Mouse (Mus musculus): Measurements from ENCODE around the gene Nfkbia.

Nfkbia gene

DNA sequence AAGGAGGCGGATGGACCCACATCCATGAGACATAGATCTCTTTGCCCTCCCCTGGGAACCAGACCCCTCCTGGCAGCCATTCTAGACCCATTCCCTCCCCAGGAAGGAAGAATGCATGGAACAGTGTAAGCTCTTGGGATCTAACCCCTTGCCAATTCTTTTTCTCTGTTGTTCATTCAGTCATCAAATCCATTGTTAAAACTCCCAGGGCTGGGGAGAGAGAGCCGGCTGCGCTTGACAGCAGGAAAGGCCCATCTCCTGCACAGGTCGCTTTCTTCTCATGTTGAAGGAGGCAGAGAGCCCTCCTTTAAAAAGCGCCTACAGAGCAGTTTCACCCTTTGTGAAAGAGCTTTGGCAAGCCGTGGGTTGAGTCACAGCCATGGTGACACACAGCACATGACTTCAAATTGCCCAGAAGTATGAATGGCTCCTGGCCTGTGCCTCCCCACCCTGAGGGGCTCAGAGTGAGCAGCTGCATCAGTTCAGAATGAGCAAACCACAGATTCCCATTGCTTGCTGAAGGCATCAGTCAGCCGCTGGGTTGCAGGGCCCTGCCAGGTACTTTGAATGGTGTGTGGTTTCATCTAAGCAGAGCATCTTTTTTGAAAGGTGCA is 26.3 kb downstream of the Nfkbia start:
- peak in 1 of 2 experiments; percentile 47 for DNase-seq (ENCODE audit: low spot score in 2 of 2)

GRCm38 (mm10) chr12:55465401-55465983 is 27.0 kb downstream of the Nfkbia start:
- DNase-seq (ENCODE audit: low spot score in 2 of 2), result peak in 1 of 2 experiments; percentile 39

DNA sequence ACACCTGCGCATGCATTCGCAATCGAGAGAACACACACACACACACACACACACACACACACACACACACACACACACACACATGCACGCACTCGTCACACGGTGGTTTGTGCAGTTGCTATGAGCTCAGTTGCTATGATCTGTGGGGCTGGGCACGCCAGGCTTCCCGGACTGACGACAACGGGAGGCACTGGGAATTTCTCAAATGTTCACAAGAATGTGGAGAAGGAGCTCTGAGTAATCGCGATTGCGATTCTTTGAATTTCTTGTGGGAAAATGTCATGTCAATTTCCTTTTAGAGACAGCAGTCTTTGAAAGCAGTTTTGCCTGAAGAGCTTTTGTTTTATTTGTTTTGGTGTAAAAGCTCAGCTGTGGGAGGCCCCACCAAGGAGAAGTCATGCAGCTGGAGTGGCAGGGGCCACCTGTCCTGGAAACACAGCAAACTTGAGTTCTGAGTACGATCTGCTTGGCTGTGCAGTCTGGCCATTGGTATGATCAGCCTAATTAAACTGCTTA is 27.5 kb downstream of the Nfkbia start:
- DNase-seq (ENCODE audit: low spot score in 2 of 2), result peak; percentile 37 to 49

DNA sequence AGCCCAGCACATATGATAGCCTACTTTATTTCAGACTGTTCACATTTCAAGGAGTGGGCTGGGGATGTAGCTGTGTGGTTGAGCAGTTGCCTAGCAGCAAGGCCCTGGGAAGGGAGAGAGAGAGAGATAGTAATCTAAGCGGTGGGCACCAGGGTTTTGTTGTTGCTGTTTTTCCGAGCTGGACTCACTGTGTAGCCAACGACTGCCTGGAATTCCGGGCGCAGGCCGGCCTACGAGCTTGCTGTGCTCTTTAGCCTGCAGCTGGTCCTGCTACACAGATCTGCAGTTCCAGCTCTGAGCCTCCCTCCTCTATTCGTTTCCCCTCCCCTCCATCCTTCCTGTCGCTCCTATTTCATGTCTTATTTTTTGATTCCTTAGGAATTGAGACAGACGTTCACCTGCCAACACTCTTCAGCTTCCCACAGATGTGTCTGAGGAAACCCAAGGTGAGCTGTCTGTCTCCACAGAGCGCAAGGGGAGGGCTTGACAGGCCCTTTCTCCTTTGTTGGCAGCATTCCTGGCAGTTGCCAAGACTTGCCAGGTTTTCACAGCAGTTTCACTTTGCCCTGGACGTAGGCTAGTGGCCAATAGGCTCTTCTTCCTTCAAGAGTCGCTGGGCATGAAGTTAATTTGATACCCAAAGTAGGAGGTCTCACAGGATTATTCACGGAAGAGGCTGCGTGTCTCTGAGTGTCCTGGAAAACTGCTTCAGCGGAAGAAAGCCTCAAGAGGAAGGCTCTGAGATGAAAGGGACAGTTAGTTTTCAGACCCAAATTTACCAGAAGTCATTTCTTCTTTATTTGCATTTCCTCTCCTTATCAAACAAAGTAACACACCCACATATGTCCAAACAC is 28.2 kb downstream of the Nfkbia start:
- DNase-seq (ENCODE audit: low spot score in 2 of 2), result peak; percentile 55 to 67

- no peak for DNase-seq (ENCODE audit: low spot score in 2 of 2)
Observed at GRCm38 (mm10) chr12:55463087-55463486, 29.4 kb downstream of the Nfkbia start.

DNA sequence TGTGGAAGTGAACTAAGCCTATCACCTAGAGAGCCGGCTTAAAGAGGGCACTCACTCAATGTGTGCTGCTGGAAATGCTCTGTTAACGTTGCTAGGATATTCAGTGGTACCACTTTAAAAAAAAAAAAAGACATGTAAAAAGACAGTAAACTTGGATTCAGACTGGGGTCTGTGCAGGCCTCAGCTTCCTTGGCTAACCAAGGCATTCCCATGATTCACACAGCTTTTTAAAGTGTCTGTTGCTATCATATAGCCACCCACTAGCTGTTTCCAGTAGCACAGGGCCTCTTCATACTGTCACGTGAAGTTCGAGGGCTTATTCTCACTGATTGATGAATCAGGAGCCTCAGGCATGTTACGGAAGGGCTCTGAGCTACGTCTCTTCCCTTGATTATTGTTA is 30.0 kb downstream of the Nfkbia start:
- no peak for DNase-seq (ENCODE audit: low spot score in 2 of 2)

DNA sequence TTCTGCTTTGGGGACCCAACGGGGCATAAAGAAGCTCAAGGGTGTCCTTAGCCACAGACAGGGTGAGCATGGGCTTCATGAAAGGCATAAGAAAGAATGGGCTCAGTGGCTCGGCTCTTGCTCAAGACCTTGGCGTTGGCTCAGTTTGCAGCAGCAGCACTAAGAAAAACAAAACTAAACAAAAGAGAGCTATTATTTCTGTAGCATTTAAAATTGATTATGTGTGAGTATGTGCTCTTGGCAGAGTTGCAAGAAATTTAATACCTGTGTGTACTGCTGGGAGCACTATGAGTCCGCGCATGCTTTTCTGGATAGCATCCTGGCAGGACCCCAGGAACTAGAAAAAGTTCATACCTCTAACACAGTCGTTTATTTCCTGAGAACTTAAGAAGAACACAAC is 30.7 kb downstream of the Nfkbia start:
- DNase-seq (ENCODE audit: low spot score in 2 of 2), result no peak

- no peak for DNase-seq (ENCODE audit: low spot score in 2 of 2)
Observed at GRCm38 (mm10) chr12:55460900-55461299, 31.5 kb downstream of the Nfkbia start.

- DNase-seq (ENCODE audit: low spot score in 2 of 2), result peak in 1 of 2 experiments; percentile 35
Observed at GRCm38 (mm10) chr12:55459739-55460138, 32.7 kb downstream of the Nfkbia start.

DNA sequence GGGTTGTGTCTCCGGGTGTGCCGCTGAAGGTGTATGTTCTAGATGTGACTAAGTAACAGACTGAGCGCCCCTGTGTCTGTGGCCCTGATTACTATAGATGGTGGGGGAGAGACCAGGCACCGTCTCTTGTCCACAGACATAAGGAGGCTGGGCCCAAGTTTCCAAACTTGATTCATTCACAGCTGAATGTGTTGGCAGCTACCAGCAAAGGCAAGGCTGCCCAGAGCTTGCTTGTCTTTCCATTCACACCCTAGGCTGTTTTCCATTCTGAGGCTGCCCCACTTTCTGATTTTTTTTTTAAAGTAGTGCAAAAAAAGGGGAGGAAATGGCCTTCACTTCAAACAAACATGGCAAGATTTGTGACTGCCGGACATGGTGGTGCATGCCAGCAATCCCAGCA is 35.6 kb downstream of the Nfkbia start:
- DNase-seq (ENCODE audit: low spot score in 2 of 2), result no peak

- DNase-seq (ENCODE audit: low spot score in 2 of 2), result no peak
Observed at GRCm38 (mm10) chr12:55456136-55456535, 36.3 kb downstream of the Nfkbia start.

DNA sequence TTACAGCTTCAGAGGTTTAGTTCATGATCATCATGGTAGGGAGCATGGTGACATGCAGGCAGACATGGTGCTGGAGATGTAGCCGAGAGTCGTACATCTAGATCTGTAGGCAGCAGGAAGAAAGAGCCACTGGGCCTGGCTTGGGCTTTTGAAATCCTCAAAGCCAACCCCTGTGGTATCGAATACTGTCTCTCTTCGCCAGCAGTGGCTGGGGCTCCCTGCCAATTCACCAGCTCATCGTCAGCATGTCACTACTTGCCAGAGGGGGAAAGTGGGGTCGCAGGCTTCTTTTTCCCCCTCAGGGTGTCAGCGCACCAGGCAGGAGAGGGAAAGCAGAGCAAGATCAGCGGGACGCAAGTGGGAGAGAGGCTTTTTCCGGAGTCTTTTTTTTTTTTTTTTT is 37.2 kb downstream of the Nfkbia start:
- DNase-seq (ENCODE audit: low spot score in 2 of 2), result no peak

GRCm38 (mm10) chr12:55453924-55454323 is 38.5 kb downstream of the Nfkbia start:
- no peak for DNase-seq (ENCODE audit: low spot score in 2 of 2)

- DNase-seq (ENCODE audit: low spot score in 2 of 2), result no peak
Observed at GRCm38 (mm10) chr12:55452839-55453238, 39.6 kb downstream of the Nfkbia start.

GRCm38 (mm10) chr12:55450421-55450820 is 42.0 kb downstream of the Nfkbia start:
- DNase-seq (ENCODE audit: low spot score in 2 of 2), result no peak

DNA sequence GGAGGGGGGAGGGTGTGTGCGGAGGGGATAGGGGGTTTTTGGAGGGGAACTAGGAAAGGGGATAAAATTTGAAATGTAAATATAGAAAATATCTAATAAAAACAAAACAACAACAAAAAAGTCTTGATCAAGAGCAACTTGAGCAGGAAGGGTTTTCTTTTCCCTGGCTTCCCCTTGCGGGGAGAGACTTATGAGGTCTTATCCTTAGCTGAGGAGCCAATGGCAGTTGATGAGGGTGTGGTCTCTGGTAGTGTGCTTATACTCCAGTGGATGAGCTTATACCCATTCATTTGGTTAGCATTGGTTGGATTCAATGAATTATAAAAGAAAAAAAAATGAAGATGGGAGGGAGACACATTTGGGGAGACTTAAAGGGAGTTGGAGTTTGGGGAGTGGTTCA is 43.4 kb downstream of the Nfkbia start:
- no peak for DNase-seq (ENCODE audit: low spot score in 2 of 2)

DNA sequence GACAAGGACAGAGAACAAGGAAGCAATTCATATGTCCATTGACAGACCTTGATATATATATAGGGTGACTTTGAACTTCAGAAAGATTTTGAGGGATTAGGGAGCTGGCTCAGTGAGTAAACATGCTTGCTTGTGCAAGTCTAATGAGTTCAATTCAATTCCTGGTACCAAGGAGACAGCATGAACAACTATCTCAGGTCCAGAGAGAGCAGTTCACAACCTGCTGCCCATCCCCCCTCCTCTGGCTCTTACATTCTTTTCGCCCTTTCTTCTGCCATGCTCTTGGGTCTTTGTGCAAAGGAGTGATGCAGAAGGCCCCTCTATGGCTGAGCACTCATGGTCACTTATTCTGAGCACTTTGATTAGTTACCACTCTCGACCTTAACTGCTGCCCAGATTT is 44.0 kb downstream of the Nfkbia start:
- no peak for DNase-seq (ENCODE audit: low spot score in 2 of 2)

DNA sequence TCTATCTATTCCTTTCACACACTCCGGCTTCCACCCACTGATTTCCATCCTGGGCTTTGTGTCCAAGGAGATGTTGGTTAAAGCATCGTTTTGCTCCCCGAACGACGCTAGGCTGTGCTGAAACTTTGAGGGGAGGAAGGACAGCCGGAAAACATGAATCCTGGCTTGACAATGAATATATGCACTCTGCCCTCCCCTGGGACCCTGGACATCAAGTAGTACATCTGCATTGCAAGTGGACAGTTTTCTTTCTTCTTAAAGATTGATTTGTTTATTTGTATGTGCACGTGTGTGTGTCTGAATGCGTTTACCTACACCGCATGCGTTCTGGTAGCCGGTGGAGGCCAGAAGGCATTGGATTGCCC is 45.1 kb downstream of the Nfkbia start:
- no peak for DNase-seq (ENCODE audit: low spot score in 2 of 2)

GRCm38 (mm10) chr12:55446746-55447395 is 45.6 kb downstream of the Nfkbia start:
- DNase-seq (ENCODE audit: low spot score in 2 of 2), result peak in 1 of 2 experiments; percentile 46

DNA sequence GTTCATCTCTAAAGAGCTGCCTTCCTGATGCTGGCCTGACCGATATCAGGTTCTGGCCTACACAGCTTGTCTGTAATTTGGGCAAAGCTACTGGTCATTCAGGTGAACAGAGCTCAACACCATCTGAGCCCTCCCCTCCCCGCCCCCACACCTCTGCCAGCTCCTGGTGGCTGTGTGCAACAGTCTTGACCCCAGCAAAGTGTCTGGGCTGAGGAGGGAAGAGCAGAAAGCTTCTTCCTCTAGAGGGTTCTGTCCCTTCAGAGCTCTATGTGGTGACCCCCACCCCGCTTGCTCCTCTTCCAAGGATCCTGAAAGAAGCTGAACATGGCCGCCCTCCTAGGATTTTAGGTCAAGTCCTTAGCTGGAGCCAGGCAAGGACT is 46.1 kb downstream of the Nfkbia start:
- DNase-seq (ENCODE audit: low spot score in 2 of 2), result no peak

- no peak for DNase-seq (ENCODE audit: low spot score in 2 of 2)
Observed at GRCm38 (mm10) chr12:55445583-55445982, 46.9 kb downstream of the Nfkbia start.

DNA sequence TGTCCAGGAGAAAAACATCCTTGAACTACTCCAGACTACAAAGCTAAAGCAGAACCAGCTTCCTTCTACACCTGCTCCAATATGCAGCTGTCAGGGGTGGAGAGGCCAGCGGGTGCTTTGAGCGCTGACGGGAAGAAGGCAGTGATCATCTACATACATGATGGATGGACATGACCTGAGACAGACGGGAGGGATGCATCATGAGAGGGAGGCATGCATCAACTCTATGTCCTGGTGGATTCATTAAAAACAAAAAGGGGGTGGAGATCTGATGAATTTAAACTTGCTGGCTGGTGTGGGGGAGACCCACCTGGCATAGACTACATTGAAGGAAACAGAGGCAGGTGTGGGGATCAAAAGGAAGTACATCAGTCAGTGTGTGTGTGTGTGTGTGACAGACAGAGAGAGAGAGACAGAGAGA is 48.4 kb downstream of the Nfkbia start:
- no peak for DNase-seq (ENCODE audit: low spot score in 2 of 2)

Measured in urinary bladder, adult 18-20 months (tissue).